Mouse (Mus musculus) liver, embryonic 14.5 days (tissue): ENCODE data around the gene Car15.

Experiments used
- CTCF ChIP-seq: IDR thresholded peaks from 2 replicates; pipeline ENCODE4 v1.5.1; 2016; ENCODE audit warnings: antibody characterized with exemption, low read depth, control low read depth
- EP300 ChIP-seq: IDR thresholded peaks from 2 replicates; pipeline ENCODE4 v1.6.1; 2016; ENCODE audit warnings: antibody characterized with exemption, low read depth

- peak; percentile 98 for TF ChIP-seq CTCF
- TF ChIP-seq EP300, result no peak
Observed at GRCm38 (mm10) chr16:17815411-17816402, 22.5 kb downstream of the Car15 start.
